Mouse (Mus musculus) ovary, adult 18-20 months (tissue): ENCODE data around the gene Mapk7.

Experiments used
- DNase-seq: peaks from one replicate; pipeline ENCODE4 v3.0.0; 2022; ENCODE audit warnings: low spot score, mixed read lengths

The Mapk7 gene

DNA sequence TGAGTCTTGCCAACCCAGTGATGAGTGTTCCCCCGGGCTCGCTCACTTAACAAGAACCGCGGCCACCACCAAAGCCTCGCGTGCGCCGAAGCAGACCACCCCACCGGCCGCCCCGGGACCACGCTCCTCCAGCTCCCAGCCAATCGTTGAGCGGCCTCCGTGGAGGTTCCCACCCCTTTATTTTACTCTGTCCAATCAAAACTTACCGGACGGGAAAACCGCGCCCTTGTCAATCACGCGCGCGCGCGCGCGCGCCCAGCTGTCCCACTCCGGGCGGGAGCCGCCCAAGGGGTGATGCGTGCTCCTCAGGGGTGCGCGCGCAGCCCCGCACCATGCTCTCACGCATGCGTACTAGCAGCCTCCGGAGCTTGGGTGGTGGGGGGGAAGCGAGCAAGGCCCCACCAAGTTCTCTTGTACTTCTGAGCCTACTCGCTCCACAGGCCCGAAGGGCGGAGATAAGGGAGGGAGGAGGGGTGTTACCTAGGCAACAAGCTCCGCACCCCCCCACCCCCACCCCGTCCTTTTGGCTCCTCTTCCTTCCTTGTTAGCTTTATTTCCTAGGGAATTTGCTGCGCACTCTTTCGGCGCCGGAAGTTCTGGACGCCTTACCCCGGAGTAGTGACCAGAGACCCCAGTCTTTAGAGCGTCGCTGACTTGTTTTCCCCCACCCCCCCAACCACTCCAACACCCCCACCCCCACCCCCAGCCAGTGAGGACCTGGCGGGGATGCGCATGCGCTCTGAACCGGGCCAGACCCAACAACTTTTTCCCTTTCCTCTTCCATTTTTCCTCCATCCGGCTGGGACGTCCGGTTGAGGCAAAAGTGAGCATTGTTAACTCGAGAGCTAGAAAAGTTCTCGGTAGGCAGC is at the start of gene Mapk7:
TSS of gene Mapk7 (minus strand) at position 278 of the 869 bp plus-strand sequence.
- DNase-seq = peak; percentile 97

DNA sequence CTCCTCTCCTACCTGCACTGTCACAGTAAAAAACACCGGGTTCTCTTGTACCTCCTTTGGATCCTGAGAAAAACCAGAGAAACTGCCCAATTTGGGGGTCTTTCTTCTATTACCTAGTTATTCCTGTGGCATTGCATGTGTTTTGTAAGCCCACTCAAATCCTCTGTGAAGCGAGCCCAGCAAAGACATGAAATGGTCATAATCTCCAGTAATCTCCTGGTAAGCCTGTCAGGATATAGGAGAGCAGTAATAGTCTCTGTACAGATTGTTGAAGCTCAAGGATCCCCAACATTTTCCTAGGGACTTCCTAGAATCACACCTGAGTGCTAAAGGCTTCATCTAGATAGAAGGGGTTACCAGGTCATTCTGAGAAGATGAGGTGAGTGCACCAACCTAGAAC is 46.9 kb upstream of the Mapk7 start:
- DNase-seq = no peak

DNA sequence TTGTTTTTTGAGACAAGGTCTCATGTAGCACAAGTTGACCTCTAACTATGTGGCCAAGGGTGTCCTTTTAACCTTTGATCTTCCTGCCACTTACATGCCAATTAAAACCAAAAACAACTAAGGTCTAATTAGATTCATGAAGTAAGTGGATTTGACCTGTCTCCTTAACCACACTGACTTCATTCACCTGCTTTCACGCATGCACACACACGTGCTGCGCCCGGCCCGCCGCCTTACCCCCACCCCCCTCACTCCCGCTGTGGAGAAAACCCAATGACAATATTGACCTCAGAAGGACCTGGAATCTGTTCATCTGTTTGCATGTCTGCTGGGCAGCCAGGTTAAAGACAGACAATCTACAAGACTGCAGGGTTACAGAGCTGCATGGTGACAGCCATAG is 46.4 kb upstream of the Mapk7 start:
- DNase-seq = no peak

DNA sequence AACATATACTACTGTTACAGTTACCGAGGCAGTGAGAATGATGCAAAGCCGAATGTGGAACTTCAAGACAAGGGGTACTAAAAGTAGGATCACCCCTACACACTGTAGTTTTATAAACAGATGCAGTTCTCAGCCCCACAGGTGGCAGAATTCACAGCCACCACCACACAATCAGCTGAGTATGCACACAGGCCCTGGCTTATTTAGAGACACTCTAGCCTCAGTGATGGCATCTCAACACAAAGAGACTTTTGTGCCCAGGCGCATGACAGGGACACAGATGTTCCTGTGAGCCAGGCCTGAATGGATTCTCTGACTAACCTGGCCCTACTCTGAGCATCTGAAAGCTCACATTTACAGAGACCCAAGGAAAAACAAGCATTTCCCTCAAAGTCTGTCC is 43.2 kb upstream of the Mapk7 start:
- no peak for DNase-seq

DNA sequence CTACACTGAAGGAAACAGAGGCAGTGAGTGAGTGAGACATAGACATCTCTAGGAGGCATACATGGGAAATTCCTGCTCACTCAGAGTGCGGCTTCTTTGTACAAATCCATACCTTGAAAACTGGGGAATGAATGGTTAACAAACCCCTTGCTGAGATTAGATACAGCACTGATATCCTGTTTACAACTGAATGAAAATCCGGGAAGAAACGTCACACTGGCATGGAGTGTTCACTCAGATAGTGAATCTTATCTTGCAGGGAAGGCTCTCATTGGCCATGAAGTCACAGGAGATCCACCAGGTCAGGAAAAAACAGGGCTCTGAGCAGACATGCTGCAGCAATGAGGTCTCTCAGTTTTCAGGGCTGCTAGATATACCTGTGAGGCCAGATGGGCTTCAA is 42.7 kb upstream of the Mapk7 start:
- DNase-seq = no peak

DNA sequence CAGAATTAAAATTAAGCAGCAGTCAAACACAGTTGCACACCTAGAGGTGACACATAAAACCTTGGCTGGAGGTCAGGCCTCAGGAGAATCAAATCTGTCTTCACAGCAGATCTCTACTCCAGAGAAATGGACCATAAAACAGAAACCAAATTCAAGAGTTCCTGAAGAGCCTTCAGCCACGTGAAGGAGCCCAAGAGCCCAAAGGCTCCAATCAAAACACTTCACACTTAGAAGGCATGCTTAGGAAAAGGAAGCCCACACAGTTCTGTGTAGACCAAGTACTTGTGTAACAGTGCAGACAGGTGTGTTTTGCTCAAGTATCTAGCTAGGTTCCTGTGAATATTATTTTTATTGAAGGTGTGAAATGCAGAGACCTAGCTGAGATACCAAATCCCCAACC is 41.3 kb upstream of the Mapk7 start:
- no peak for DNase-seq

DNA sequence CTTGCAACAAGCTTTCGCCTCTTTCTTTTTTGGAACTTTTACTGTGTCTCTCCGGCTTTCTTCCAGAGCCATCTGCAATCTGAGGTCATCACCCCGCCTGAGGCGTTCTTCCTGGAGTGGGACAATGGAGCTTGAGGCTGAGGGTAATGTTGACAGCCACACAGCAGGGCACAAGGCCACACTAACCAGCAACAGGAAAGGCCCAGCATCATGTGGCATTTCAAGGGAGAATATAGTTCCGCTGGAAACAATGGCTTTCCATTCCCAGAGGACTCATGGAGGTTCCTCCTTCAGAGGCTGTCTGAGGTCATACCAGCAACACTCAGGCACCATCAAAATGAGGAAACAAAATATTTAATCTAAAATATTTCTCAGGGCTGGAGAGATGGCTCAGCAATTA is 39.4 kb upstream of the Mapk7 start:
- DNase-seq = no peak

DNA sequence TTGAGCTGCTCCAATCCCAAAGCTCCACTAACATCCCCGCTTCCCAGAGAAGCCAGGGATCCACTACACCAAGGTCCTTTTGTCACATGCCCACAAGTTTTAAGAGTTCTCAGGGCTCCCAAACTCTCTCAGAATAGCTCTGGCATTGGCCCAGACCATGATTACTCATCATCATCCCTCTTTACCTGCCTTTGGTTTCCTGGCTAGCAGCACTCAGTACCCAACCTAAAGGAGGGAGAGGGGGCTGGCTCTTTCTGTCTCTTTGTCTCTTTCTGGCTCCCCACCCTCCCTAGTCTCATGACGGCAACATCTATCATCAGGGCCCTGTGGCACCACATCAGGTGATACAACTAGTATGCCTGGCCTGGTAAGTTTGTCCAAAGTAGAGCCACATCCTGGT is 38.6 kb upstream of the Mapk7 start:
- no peak for DNase-seq

DNA sequence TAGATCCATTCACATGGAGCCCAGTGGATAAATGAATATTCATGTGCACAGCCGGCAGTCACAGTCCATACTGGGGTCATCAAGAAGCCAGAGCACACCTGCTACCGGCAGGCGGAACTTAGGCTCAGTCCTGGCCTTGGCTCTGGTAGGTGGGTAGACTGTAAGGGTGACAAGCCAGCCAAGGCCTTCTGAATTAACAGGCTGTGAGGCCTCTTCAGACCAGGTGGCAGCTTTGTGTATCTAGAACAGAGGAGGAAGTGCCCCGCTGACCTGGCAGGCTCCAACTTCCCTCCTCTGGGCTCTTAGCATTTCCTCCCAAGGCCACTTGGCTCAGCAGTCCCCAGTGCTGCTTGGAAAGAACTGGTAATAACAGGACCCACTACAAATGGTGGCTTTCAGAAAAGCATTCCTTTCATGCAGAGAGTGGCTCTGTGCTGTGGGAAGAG is 35.1 kb upstream of the Mapk7 start:
- DNase-seq = no peak

DNA sequence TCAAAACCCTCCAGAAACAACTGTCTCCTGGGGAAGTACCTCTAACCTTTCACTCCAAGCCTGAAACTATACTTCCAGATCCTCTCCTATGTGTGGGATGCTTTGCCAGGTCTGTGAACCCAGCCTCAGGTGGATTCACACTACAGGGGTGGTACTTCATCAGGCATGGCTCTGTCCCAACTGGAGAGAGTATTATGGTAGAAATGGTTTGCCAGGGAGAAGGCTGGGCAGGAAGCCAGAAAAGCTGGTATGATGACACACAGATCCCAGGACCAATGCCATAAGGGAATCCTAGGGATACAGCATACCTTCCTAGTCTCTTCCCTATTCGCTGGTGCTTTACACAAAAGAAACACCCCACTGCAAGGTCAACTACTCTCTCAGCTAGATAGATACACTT is 32.7 kb upstream of the Mapk7 start:
- DNase-seq = no peak

DNA sequence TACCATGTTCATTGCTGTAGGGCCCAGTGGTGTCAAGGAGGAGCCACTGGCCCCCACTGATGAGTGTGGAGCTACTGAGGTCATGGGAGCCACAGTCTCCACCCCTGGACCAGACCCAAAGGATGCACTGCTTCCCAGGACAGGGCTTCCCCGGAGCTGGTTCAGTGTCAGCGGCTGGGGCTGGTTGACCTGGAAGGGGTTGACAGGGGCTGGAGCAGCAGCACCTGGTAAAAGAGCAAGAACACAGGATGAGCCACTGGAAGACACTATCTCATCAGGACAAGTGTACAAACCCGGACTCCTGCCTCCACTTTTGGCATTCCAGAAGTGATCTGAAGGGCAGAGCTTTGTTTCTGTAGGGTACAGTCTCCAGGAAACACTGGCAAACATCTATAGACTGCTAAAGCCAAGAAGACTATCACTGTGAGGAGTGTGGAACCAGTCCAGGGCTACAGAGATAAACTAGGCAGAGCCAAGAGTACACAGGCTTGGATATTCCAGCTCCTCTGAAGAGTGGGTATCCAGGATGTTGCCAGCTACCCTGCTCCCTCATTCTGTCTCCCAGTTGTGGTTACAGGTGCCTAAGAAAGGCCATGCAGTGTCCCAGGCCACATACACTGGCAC is 25.4 kb upstream of the Mapk7 start:
- DNase-seq = no peak

DNA sequence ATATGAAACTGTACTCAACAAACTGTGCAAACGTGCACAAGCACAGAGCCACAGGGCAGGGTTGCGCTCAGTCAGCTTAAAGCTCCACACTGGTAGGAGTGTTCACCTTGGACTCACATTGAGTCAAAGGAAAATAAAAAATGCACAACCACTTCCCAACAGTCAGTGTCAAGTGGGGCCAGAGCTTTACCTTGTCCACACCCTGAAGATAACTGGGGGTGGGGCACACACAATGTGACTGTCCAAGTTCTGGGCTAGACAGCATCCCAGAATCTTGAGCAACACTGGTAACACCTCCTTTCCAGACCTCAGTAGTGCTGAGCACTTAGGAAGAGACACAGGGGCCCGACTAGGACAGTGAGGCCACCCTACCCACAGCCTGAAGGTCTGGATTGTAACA is 24.7 kb upstream of the Mapk7 start:
- DNase-seq = no peak

DNA sequence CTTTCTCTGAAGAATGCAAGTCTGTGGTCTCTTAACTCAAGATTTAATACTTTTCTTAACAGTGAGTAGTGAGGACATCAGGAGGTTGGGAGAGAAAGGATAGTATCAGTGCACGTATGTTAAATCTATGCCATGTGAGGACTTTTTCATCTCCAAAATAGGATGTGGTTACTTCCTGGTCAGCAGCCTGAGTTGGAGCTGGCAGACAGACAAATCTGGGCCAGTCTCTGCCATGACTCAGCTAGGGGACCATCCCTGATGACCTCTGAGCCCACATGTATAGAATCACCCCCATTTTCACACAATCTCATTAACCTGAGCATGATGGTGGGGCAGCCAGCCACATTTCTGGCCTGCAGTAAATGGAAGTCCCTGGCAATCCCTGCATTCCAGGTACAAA is 23.8 kb upstream of the Mapk7 start:
- no peak for DNase-seq

DNA sequence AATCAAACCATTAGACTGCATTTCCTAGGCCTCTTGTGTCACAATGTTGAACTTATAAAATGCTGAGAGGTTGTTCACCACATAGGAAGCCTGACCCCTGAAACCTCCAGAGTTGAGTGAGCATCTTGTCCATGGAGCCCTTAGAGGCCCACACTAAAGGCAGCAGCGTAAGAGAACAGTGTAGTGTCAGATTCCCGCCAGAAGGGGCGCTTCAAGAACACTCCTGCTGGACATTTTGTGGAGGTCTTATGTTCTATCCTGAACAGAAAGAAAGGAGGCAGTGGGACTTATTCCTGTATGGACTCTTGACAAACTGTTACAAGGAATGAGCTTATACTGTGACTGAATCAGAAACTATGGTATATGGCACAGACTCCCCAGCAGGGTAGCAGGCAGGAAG is 20.7 kb upstream of the Mapk7 start:
- DNase-seq = no peak

DNA sequence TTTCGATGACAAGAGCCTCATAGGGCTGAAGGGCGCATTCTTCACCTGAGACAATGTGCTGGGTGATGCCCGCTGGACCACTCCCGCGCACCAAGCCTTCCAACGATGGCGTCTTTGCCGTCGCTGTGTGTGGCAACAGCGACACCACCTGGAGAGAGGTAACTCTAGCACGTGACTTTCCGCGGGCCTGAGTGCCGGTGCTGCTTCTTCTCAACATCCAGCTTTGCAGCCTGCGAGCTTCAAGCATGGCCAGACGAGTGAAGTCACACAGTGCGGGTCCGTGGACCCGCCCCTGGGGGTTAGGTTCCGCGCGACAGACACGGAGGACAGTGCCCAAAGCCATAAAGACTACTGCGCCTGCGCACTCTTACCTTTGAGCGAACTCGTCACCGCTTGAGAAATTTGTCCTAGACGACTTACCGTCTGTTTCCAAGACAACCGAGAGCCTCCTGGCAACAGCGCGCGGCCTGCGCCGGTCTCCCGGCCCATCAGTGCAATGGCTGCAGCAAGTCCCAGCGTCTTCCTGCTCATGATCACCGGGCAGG is 10.6 kb upstream of the Mapk7 start, which contains the start of gene B9d1:
TSS of gene B9d1 (plus strand) at position 432 of the 545 bp plus-strand sequence.
- peak; percentile 90 for DNase-seq

DNA sequence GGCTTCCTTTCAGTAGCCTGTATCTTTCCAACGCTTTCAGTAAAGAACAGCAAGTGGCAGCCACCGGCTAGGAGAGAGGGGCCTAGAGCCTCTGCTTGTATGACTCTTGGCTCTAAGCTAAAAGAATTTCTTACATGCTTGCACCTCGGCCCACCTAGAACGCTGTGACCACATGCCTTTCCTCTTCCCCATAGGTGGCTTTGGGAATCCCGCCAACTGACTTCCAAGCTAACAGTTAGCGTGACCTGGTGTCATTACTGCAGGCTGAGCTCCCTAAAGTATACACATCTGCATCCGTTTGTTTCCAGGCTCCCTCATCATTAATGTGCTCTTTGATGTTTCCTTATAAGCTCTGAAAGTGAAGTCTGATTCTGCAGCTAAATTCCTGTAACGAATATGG is 9.7 kb upstream of the Mapk7 start:
- no peak for DNase-seq

DNA sequence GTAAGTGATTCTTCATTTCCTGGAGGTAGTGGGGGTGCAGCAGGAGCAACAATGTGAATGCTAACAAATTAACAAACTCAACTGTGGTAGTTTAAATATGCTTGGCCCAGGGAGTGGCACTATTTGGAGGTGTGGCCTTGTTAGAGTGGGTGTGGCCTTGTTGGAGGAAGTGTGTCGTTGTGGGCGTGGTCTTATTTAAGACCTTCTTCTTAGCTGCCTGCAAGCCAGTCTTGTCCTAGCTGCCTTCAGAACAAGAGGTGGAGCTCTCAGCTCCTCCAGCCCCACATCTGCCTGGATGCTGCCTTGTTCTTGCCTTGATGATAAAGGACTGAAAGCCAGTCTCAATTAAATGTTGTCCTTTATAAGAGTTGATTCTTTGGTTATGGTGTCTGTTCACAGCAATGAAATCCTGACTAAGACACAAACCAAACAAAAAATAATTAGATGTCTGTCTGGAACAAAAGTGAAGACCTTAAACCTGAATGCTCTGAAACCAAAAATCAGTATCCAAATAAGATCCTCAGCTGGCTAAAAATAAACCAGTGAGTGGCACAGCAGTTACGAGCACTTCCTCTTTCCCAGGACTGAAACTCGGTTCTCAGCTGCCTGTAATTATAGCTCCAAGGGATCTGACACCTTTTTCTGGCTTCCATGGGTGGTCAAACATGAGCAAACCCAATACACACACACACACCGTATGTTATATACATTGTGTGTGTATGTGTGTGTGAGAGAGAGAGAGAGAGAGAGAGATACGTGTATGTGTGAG is 4.7 kb upstream of the Mapk7 start:
- no peak for DNase-seq

DNA sequence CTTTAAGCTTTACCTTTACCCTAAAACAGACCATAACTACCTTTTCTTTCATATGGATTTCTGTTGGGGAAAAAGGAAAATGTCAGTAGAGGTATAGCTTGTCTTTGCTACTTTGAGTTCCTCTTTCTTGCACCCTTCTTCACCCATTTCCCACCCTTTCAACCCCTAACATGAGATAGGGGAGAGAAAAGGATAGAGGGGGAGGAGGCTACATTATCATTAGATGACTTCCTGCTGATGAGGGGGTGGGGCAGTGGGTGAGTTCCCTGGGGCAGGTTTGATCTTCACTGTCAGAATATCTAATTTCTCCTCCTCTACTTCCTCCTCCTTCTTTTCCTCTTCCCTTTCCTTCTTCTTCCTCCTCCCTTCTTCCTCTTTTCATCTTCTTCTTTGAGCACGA is 3.3 kb upstream of the Mapk7 start:
- DNase-seq = no peak

DNA sequence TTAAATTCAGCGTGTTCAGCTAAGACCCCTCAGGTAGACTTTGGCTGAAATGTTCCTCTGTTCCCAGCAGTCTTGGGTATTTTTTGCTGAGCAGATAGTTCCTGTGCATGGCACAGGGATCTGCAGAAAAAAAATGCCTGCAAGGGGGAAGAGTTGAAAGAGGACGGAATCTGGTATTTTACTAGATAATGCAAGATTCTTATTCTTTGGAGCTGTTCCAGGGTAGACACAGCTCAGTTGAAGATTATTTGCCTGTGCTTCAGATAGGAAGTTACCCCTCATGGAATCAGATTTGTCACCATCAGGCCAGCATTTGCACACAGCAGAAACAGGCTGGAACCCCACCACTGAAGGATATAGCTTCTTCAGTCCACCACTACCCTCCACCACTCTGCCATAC is 1.3 kb upstream of the Mapk7 start:
- no peak for DNase-seq

DNA sequence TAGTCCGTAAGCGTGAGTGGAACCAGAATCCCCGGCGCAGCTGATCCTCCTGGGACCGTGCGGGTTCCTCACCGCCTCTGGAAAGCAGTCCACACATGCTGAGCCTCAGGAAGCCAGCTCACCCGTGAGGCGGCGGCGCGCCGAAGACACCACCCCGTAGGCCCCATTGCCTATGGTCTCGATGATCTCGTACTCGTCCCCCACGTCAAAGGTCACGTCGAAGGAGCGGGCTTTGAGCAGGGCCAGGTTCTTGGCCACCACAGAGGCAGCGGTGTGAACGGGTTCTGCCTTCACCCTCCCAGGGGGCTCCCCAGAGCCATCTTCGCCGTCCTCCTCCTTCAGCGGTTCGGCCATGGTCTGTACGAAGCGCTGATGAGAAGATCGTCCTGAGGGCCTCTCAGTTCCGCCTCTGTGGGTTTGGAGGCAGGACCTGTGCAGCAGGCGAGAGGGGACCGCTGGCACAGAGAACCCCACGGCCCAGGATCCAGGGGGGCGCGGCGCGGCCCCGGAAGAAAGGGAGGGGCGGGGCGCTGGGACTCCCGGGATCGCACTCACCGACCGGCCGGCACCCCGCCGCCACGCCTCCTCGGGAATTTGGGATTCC is 579 bp downstream of the Mapk7 start:
- no peak for DNase-seq

DNA sequence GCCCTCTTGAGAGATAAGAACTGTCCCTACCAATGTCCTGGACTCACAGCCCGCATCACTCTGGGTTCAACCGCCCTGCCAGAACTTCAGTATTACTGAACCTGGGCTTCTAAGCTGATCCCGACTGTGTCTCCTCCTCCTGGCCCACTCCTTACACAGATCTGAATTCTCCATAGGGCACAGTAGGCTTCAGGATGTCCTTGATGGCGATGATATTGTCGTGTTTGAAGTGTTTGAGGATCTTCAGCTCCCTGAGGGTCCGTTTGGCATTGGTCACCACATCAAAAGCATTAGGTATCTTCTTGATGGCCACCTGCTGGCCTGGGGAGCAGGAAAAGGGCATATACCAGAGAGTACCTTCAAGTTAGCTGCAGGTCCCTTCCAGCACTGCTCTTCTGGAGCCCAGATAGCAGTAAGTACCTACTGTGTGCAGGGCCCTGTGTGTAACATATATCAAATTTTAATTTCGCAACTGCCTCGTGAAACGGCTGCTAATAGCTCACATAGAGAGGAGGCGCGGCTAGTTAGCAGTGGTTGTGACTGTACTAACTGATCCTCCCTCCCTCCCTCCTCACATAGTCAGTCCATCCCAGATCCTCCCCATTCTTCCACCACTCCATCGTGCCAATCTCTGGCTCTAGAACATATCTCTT is 1.3 kb downstream of the Mapk7 start:
- no peak for DNase-seq
